Mouse (Mus musculus): ENCODE data around the gene Mypop.

Gene Mypop

GRCm38 (mm10) chr7:18989995-18990394 lies 1.1 kb upstream of the Mypop start:
- no peak for DNase-seq (ENCODE audit: low spot score in 2 of 2)

GRCm38 (mm10) chr7:18991660-18992293 lies 732 bp downstream of the Mypop start:
- peak in 1 of 2 experiments; percentile 47 for DNase-seq (ENCODE audit: low spot score in 2 of 2)

- DNase-seq (ENCODE audit: low spot score in 2 of 2), result peak; percentile 49 to 62
These were observed 1.2 kb downstream of the Mypop start for GRCm38 (mm10) chr7:18992294-18992675.

- no peak for DNase-seq (ENCODE audit: low spot score in 2 of 2)
These were observed 2.0 kb downstream of the Mypop start for GRCm38 (mm10) chr7:18993036-18993435.

- DNase-seq (ENCODE audit: low spot score in 2 of 2), result no peak
These were observed 7.8 kb downstream of the Mypop start for GRCm38 (mm10) chr7:18998835-18999234.

GRCm38 (mm10) chr7:19000421-19000820 lies 9.4 kb downstream of the Mypop start:
- DNase-seq (ENCODE audit: low spot score in 2 of 2), result no peak

- peak in 1 of 2 experiments; percentile 15 for DNase-seq (ENCODE audit: low spot score in 2 of 2)
These were observed 10.2 kb downstream of the Mypop start for GRCm38 (mm10) chr7:19001066-19001806.

GRCm38 (mm10) chr7:19001807-19002085 lies 10.7 kb downstream of the Mypop start:
- no peak for DNase-seq (ENCODE audit: low spot score in 2 of 2)

GRCm38 (mm10) chr7:19002115-19002514 lies 11.1 kb downstream of the Mypop start:
- DNase-seq (ENCODE audit: low spot score in 2 of 2), result no peak

GRCm38 (mm10) chr7:19002848-19003498 lies 11.9 kb downstream of the Mypop start:
- DNase-seq (ENCODE audit: low spot score in 2 of 2), result peak; percentile 76 to 87

- peak; percentile 96 to 97 for DNase-seq (ENCODE audit: low spot score in 2 of 2)
These were observed 13.0 kb downstream of the Mypop start, which contains the start of gene Irf2bp1 for GRCm38 (mm10) chr7:19003902-19004630. Irf2bp1 (plus strand) TSS chr7:19004044.

- peak in 1 of 2 experiments; percentile 16 for DNase-seq (ENCODE audit: low spot score in 2 of 2)
These were observed 13.6 kb downstream of the Mypop start for GRCm38 (mm10) chr7:19004631-19005079.

- DNase-seq (ENCODE audit: low spot score in 2 of 2), result no peak
These were observed 14.5 kb downstream of the Mypop start for GRCm38 (mm10) chr7:19005417-19006121.

GRCm38 (mm10) chr7:19006476-19006875 lies 15.4 kb downstream of the Mypop start:
- DNase-seq (ENCODE audit: low spot score in 2 of 2), result peak; percentile 87 to 91

- DNase-seq (ENCODE audit: low spot score in 2 of 2), result no peak
These were observed 16.3 kb downstream of the Mypop start for GRCm38 (mm10) chr7:19007026-19007977.

GRCm38 (mm10) chr7:19010581-19010980 lies 19.5 kb downstream of the Mypop start:
- DNase-seq (ENCODE audit: low spot score in 2 of 2), result no peak

- DNase-seq (ENCODE audit: low spot score in 2 of 2), result no peak
These were observed 21.1 kb downstream of the Mypop start for GRCm38 (mm10) chr7:19012025-19012621.

- DNase-seq (ENCODE audit: low spot score in 2 of 2), result no peak
These were observed 21.8 kb downstream of the Mypop start for GRCm38 (mm10) chr7:19012882-19013281.

- DNase-seq (ENCODE audit: low spot score in 2 of 2), result no peak
These were observed 23.4 kb downstream of the Mypop start for GRCm38 (mm10) chr7:19014452-19014851.

GRCm38 (mm10) chr7:19016042-19016441 lies 25.0 kb downstream of the Mypop start:
- no peak for DNase-seq (ENCODE audit: low spot score in 2 of 2)
